Mouse (Mus musculus): Measurements from ENCODE around the gene Ndufb4.
"Not testable (repeated sequence)": the region's sequence is repeated elsewhere in the genome, so short reads cannot be mapped to it uniquely, and the experiment has no call there.

The Ndufb4 gene

DNA sequence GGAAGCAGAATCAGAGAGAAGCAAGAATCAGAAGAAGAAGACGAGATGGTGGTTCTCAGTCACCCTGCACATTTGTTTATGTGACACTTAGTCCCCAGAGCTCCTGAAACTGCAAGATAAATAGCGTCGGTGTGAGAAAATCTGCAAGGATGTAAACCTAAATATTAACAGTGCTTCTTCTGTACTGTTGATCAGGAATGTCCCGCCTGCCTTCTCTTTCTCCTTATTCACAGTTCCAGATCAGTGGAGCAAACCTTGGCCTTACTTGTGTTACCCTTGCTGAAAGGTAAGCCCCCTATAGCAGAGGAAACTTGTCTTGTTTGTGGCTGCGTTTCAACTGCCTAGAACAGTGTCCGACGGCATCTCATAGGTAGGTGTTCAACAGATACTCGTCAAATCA is 23.3 kb upstream of the Ndufb4 start:
- DNase-seq (ENCODE audit: low spot score) = no peak

DNA sequence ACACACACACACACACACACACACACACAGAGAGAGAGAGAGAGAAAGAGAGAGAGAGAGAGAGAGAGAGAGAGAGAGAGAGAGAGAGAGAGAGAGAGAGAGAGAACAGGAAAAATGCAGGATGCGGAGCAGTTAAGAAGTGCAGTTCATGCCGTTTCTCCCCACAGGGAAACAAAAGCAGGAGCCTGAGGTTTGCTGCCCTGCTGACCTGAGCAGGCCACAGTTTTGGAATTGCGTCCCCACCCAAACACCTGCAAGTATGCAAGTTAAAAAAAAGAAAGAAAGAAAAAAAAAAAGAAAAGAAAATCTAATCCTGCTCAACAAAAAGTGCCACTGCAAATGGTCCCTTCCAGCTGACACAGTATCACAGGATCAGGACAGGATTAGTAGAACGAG is 22.4 kb upstream of the Ndufb4 start:
- DNase-seq (ENCODE audit: low spot score) = no peak

DNA sequence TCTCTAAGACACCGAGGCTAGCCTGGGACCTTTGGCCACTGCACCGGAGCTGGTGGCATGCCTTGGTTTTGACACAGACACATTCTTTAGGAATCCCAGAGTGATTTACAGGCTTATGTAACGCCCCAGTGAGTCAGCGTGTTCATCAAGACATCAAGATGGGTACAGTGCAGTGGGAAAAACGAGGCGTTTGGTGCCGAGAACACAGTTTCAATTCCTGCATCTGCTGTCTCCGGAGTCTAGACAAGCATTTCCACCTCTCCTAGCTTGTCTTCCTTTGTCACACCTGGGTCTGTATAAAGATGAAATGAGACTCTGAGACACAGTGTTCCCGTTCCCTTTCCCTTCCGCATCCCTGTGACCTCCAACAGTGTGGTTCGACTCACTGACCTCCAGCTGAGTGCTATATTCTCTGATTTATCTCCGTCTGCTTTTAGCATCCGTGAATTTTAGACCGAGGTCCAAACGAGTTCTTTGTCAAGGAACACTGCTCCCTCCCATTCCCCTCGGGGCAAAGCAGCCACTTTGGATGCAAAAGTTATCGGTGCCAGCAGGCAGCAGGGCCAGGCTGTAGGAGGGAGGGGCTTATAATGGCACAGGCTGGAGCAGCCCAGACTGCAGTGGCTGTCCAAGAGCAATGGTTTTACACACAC is 21.9 kb upstream of the Ndufb4 start:
- no peak for DNase-seq (ENCODE audit: low spot score)

DNA sequence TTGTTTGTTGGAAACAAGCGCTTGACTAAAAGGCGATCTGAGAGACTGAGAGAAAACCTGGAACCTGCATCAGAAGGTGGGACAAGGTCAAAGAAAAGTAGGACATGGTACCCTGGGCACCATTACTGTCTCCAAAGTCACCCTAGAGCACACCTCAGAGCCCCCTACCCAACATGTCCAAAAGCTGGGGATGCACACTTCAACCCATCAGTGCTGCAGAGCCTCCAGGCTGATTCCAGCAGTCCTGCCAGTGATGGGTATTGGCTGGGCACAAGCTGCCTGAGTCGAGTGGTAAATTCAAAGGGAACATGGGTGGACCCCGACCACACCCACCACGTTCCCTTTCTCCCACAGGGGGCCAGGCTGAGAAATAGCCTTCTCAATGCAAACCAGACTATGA is 21.1 kb upstream of the Ndufb4 start:
- DNase-seq (ENCODE audit: low spot score) = no peak

DNA sequence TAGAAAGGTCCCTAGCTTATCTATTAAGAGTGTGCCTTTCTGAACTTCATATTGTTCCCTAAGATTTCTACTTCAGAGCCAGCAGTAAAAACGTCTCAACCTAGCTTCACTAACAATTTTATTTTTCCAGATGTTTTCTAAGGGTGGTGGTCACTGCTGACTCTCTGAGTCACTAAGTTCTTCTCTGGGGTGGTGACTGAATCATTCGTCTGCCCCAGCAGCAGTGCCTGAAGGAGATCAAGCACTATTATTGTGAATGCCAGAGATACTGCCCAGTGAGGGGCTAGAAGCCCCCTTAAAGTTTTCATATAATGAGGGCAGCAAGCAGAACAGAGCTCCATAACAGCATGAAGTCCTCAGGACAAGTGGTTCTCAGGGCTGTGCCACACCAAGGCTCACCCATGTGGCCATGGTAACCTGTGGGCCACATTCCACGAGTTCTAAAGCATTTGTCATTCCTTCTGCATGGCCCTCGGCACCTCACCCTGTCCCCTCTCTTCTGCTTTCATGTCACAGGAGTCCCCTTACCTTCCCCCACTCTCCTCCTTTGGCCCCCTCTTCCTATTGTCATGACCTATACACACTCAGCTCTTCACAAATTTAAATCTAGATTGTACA is 16.5 kb upstream of the Ndufb4 start:
- DNase-seq (ENCODE audit: low spot score) = no peak

DNA sequence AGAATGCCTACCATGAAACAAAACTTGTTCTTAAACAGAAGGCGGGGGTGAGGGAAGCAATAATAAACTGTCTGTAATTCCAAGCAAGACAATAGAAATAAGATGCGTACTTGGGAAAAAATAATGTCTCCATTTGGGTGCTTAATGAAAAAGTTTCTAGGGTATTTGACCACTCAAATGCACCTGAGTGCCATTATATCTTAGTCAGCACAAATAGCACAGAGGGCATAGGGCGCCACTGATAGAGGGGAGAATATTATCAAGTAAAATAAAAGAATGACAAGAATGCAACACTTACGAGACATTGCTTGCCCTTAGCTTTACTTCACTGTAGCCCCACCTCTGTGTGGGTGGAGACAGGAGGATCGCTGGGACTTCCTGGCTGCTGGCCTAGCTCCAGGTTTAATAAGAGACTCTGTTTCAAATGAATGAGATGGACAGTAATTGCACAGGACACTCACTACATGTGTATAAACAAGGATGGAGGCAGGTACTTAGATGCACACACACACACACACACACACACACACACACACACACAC is 11.2 kb upstream of the Ndufb4 start:
- DNase-seq (ENCODE audit: low spot score) = no peak

DNA sequence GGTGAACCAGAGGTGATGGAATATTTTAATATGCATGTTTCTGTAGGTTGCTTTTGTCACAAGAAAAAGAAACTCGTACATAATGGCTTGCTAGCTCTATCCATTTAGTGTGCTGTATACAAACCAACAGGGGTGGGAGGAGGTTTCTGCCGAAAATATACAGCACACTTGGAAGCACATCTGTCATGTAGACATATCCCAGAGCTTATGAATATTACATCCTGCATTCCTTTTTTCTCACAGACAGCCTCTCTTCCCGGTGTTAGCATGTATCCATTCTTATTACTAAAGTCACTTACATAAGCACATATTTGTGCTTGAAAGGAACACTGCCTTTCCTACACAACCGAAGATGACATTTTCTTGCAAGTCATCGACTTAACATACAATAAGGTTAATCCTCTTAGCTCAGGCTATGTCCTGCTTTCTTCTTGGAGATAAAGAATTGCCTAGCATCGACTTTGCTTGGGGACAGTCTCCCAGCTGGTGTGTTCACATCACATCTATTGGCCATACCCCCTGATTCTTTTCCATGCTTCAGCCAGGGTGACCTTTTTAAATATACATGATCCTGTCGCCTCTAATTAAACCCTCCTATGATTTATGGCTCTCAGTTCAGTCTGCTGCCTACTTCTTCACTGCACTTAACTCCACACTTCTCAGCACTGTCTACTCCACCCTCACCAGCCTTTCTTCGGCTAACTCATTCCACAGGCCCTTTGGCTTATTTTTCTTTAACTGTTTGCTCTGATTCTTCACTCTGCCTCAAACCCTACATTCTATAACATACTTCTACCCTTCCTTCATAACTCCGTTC is 9.6 kb upstream of the Ndufb4 start:
- no peak for DNase-seq (ENCODE audit: low spot score)

DNA sequence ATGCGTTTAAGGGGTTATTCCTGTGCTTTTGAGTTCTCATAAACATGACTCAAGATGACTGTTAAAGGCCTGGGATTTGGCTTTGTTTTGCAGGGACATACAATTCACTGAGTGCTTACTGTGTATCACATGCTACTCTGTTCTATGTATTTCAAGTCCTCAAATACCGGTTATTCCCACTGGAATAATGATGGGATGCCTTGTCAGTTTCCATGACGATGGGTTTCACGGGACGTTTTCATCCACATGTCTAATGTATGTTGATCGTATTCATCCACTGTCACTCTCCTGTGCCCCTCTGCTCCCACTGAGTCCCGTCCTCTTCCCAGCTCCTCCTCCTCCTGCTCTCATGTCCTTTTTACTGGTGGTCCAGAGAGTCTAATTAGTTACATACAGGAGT is 2.5 kb upstream of the Ndufb4 start:
- no peak for DNase-seq (ENCODE audit: low spot score)

DNA sequence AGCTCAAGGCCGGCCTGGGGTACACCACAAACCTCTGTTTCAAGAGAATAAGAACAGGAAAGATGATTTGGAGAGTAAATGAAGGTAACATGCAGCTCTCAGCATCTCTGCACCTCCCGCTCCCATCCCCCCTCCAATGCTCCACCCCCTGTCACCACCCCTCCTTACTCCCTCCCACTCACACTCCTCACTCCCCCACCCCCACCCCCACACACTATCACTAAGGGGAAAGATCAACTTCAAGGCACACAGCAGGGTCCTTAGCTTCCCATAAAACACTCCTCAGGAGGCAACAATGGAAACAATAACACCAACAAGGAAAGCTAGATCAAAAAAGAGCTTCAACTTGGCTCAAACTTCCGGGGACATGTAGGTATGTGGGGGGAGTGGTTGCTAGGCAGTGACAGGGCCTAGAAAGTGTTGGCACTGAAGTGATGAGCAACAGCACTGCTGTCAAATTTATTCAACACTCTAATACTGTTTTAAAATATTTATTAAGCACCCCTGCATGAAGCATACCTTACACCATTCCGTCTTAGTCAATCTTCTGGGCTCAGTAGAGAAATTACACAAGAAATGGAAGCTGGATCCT is 1.6 kb upstream of the Ndufb4 start:
- no peak for DNase-seq (ENCODE audit: low spot score)

DNA sequence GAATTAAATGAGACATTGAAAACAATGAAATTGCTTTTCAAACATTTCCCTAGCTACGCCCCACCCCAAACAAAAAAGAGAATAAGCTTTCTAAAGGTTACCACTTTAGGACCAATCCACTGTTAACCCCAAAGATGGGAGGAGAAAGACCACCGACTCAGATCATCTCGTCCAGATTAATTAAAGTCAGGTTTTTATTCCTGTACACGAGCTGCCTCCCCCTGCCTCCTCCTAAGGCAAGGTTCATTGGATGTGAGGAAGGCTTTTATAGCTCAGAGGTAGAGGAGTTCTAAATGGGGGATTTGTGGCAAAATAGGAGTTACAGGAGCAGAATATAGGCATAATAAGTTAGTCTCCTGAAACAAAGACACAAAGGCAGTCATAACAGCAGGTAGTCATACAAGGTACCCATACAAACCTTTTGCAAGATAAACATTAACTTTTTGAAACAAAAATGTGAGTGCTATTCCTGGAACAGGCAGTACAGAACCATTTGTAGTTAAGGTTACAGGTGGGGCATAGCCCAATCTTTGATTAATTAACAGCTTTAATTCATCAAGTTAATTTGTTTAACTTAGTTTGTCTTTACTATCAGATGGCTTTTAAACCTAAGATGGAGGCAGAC is 690 bp upstream of the Ndufb4 start:
- no peak for DNase-seq (ENCODE audit: low spot score)

DNA sequence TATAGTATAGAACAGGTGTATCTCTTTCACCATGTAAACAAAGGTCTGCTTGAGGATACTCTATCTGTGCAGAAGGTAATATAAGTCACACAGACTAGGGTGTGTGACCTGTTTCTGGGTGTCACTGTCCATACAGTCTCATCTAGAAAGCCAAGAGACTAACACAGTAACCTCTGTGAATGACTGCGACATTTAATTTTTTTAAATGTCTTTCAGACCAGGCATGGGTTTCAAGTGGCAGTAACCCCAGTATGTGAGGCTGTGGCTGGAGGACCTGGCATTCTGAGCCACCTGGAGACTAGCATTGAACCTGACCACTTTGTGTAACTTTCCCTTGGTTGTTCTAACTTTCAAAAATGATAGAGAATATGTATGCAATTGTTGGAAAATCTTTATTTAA is 1.2 kb downstream of the Ndufb4 start:
- DNase-seq (ENCODE audit: low spot score) = no peak

DNA sequence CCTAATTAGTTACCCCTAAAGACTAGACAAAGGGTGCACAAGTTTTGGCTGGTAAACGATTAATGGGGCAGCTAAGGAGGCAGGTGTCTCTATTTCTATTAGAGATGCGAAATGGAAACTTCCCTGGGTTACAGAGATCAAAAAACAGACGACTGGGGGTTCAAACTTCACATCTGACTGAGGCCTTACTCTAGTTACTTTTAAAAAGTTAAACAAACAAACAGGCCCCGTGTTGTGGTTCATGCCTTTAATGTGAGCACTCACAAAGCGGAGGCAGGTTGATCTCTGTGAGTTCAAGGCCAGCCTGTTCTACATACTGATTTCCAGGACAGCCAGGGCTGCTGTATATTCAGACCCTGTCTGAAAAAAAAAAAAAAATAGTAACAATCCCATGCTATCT is 1.6 kb downstream of the Ndufb4 start:
- DNase-seq (ENCODE audit: low spot score) = no peak

DNA sequence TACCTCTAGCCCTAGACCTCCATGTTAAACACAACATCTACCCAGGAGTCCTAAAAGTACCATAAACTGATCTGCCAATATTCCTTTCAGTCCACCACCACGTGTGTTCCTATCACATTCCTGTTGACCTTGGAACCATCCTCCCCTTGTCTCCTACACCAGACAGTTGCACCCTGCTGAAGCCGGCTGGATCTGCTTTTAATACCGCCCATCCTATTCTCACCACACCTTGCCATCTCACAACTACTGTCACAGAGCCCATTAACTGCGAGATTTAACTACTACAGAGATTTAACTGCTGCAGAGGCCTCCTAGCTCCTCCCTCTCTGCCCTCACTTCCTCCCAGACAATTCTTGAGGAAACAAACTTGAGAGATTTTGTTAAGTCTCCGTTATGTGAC is 2.8 kb downstream of the Ndufb4 start:
- DNase-seq (ENCODE audit: low spot score) = no peak

DNA sequence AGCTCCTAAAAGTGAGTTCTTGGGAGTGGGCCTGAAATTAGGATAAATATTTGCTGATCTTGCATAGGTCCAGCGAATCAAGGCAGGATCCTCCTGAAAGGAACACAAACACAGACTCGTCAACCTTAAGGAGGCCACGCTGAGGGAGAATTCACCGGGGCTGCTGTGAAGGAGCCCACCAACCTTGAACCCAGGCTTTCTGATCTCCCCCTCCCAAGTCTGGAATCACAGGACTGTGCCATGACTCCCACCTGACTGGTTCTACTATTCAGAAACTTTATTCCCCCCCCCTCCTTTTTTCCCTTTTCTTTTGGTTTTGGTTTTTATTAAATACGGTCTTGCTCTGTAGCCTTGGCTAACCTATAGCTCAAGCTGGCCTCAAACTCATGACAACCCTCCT is 5.2 kb downstream of the Ndufb4 start:
- no peak for DNase-seq (ENCODE audit: low spot score)

DNA sequence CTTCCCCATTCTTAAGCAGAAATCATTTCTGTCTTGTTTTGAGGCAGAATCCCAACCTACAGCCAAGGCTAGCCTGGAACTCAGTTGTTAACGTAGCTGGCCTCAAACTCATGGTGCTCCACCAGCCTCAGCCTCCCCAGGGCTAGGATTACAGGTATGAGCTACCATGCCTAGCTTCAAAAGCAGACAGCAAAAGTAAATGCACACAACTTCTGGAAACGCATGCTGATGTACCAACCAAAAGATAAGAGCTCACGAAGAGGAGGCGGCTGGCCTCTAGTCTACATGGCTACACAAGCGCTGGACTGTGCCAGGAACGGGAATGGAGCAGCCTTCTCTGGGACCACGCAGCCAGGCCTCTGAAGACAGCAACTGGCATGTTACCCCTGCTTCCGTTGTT is 6.3 kb downstream of the Ndufb4 start:
- no peak for DNase-seq (ENCODE audit: low spot score)

DNA sequence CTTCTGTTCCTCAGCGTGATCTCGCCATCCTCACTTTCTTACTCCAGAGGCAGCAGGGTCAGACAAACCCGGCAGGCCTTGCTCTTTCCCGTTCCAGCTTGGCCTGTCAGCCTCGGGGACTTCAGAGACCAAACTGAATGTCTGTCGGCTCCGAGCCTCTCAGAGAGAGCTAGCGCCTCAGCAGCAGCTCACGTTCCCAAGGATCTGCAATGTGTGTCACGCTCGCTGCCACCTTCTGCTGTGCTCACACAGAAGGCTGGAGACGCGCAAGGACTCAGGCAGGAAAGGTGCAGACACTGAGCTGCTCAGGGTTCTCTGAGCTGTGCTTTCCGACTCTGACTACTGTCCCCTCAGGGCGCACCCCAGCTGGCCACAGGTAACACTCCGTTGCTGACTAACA is 7.2 kb downstream of the Ndufb4 start:
- no peak for DNase-seq (ENCODE audit: low spot score)

DNA sequence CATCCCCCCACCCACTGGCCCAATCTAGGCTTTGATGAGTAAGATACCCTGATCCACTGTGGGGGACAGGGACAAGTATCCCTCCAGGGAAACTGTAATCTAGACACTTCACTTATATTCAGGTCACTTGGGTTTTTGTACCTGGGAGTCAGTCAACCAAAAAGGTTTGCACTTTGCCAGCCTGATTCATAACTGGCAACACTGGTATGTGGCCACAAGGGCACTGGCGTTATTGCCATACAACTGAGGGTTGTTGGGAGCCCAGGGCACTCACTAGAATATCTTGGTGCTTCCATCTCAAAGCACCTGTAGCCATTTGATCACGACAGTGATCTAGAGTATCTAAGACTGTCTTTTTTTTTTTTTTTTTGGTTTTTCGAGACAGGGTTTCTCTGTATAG is 8.5 kb downstream of the Ndufb4 start:
- no peak for DNase-seq (ENCODE audit: low spot score)

DNA sequence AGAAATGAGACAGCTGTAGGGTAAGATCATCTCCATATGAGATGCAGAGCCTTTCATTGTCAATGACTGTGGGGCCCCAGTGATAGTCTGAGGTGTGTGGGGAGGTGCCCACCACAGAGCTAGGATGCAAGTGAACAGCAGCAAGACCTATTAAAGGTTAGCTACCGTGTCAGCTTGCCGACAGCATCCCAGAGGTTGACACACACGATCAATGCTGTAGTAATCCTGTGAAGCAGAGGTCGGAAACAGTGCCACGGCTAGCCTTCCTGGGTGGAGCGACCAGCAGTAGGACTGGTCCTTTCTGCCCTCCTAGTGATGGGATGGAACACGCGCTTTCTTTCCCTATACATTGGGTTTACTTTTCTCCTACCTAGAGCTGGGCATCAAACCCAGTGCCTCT is 9.0 kb downstream of the Ndufb4 start:
- no peak for DNase-seq (ENCODE audit: low spot score)

DNA sequence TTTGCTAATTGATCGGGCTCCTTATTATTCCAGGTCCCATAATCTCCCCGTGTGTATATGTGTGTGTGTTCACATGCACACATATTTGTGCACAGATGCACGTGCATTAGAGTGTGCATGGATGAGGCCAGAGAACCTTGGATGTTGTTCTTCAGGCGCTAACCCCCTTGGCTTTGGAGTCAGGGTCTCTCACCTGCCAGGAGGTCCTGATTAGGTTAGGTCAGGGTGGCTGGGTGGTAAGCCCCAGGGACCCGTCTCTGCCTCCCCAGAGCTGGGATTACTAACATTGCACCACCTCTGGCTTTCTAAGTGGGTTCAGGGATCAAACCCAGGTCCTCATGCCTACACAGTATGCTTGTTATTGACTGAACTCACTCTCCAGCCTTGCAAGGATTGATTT is 9.8 kb downstream of the Ndufb4 start:
- DNase-seq (ENCODE audit: low spot score) = no peak

DNA sequence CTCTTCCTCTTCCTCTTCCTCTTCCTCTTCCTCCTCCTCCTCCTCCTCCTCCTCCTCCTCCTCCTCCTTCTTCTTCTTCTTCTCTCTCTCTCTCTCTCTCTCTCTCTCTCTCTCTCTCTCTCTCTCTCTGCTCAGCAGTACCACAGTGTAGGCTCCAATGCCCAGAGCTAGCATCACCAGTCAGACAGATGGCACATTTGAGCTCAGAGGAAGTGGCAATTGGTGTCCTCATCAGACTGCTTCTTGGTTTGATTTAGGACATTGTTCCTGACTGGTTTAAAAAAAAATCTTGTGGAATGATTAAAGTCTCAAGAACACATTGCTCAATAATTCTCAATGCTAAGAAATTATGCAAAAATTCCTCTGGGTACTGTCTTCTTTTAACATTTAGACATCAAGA is 13.7 kb downstream of the Ndufb4 start:
- DNase-seq (ENCODE audit: low spot score) = not testable (repeated sequence)

DNA sequence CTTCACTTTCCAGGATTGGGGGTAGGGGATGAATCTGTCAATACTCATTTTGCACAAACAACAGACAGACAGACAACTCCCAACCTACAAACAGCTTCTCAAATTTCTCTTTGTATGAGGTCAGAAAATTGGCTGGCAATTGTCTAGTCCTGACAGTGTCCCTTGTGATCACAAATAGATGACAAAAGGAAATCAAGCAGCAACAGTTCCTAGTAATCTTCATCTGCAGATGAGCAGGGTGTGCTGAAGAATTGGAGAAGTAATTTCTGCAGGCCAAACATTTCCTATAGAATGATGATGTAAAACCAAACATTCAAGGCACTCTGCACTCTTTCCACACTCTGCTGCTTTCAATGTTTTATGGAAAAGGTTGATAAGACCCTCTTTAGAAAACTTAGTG is 16.5 kb downstream of the Ndufb4 start:
- no peak for DNase-seq (ENCODE audit: low spot score)

DNA sequence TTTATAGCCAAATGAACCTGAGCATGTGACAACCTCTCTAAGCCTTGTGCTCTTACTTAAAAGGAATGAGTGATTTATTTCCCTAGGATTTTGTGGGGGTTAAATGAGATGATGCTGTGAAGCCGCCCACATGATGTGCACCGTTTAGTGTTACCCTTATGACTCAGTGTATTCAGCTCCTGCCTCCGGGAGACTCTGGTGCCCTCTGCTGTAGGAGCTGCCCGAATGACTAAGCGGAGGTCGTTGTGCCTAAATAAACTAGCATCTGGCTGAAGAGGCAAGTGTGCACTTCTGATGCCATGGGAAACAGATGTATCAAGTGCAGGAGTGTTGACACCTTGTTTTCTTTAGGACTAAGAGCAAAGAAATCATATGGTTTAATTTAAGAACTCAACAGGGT is 18.1 kb downstream of the Ndufb4 start:
- no peak for DNase-seq (ENCODE audit: low spot score)
